Mouse (Mus musculus) heart, adult 2 months (tissue): ENCODE data around the gene Syngr2. TPM values are rescaled to one million over a fixed set of nuclear protein-coding genes. Genes with fewer than 3 reads are reported as not detected.

ENCODE experiments used
- DNase-seq, 2 experiments: peaks; one replicate each; pipeline ENCODE4 v3.0.0; 2021
- H3K27ac ChIP-seq: fragments of 200-600 bp; 2 replicates; pipeline ENCODE4 v1.8.1; 2022
- H3K27me3 ChIP-seq: fragments of 200-500 bp; 2 replicates; pipeline ENCODE4 v1.6.1; 2012; ENCODE audit warnings: mild to moderate bottlenecking, low read length, inconsistent platforms, mixed read lengths; ENCODE audit not compliant: control insufficient read depth, insufficient read depth
- H3K36me3 ChIP-seq: fragments of 200-500 bp; 2 replicates; pipeline ENCODE4 v1.6.1; 2012; ENCODE audit warnings: low read length, inconsistent platforms; ENCODE audit not compliant: control insufficient read depth, insufficient read depth
- H3K4me1 ChIP-seq: fragments of 200-500 bp; 2 replicates; pipeline ENCODE4 v1.6.1; 2011; ENCODE audit warnings: low read length; ENCODE audit not compliant: control insufficient read depth, insufficient read depth
- H3K4me3 ChIP-seq: fragments of 200-600 bp; 2 replicates; pipeline ENCODE4 v1.8.1; 2022
- H3K79me2 ChIP-seq: fragments of 200-500 bp; replicated peaks from 2 replicates; pipeline ENCODE4 v1.6.1; 2012; ENCODE audit warnings: mild to moderate bottlenecking, inconsistent platforms, low read length, moderate library complexity, mixed read lengths; ENCODE audit not compliant: control insufficient read depth, insufficient read depth
- H3K9ac ChIP-seq: fragments of 200-500 bp; 2 replicates; pipeline ENCODE4 v1.6.1; 2012; ENCODE audit warnings: low read depth, mild to moderate bottlenecking, control low read depth, inconsistent platforms, low read length, mixed read lengths
- CTCF ChIP-seq: fragments of 200-600 bp; IDR thresholded peaks from 2 replicates; pipeline ENCODE4 v1.8.1; 2022; ENCODE audit warnings: antibody characterized with exemption, mild to moderate bottlenecking, moderate library complexity
- EP300 ChIP-seq: fragments of 200-500 bp; IDR thresholded peaks from 2 replicates; pipeline ENCODE4 v1.6.1; 2011; ENCODE audit warnings: low read depth, low read length, control low read depth; ENCODE audit not compliant: insufficient read depth
- POLR2A ChIP-seq: fragments of 200-500 bp; IDR thresholded peaks from 2 replicates; pipeline ENCODE4 v1.6.1; 2011; ENCODE audit warnings: mild to moderate bottlenecking, low read depth, low read length, control low read depth; ENCODE audit not compliant: insufficient read depth
- WGBS: fragments of 180-500 bp; shearing (Covaris S2); methylation state at CpG from one replicate; pipeline ENCODE4 v1.1.7; 2018; 5-methylcytosine and 5-hydroxymethylcytosine counted together
- intact Hi-C: fragments of 180-260 bp; cut with DNase I; formaldehyde crosslinking; loops from one replicate; pipeline ENCODE4 v1.15.1; 2025
- polyA plus RNA-seq: library from polyadenylated mRNA; depleted of rRNA; stranded (reverse); fragments of >200 nt; gene quantifications from 2 replicates; pipeline ENCODE4 v1.2.3, GENCODE M21; 2012
- total RNA-seq, 2 experiments: library from RNA; stranded (reverse); gene quantifications; 2 replicates each; pipeline ENCODE4 v1.2.3; 2021

Gene Syngr2
- total and polyA plus RNA-seq, 3 experiments = 109 to 217 (median 129) TPM

DNA sequence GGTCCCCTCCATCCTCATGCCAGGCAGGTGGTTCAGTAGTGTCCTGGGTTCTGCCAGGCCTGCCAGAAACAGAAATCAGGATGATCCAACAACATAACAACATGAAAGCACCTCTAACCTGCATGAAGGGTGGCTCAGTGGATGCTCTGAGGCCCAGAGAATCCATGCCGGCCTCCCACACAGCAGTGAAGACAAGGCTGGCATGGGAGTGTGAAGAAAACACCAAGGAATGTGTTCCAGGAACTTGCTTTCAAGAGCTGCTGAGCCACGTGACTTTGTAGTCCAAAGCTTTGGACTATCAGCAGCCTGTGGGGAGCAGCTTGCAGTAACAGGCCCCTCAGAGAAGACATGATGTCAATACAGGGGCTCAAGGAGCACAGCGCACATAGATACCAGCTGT is 43.2 kb upstream of the Syngr2 start:
- WGBS = 75% methylated on average over 3 of the region's 3 CpGs
- H3K79me2 ChIP-seq = no peaks in the 10 kb centered on the region
- TF ChIP-seq POLR2A (no peak), EP300 (no peak)
- no peak for DNase-seq
- intact Hi-C loops = no loop called here
- no peak overlapping the region for H3K27ac ChIP-seq
- no peak overlapping the region for H3K4me3 ChIP-seq
- H3K4me1 ChIP-seq = no peaks in the 10 kb centered on the region
- H3K27me3 ChIP-seq = no peaks in the 10 kb centered on the region
- H3K36me3 ChIP-seq = no peaks in the 10 kb centered on the region
- no peak overlapping the region for H3K9ac ChIP-seq

DNA sequence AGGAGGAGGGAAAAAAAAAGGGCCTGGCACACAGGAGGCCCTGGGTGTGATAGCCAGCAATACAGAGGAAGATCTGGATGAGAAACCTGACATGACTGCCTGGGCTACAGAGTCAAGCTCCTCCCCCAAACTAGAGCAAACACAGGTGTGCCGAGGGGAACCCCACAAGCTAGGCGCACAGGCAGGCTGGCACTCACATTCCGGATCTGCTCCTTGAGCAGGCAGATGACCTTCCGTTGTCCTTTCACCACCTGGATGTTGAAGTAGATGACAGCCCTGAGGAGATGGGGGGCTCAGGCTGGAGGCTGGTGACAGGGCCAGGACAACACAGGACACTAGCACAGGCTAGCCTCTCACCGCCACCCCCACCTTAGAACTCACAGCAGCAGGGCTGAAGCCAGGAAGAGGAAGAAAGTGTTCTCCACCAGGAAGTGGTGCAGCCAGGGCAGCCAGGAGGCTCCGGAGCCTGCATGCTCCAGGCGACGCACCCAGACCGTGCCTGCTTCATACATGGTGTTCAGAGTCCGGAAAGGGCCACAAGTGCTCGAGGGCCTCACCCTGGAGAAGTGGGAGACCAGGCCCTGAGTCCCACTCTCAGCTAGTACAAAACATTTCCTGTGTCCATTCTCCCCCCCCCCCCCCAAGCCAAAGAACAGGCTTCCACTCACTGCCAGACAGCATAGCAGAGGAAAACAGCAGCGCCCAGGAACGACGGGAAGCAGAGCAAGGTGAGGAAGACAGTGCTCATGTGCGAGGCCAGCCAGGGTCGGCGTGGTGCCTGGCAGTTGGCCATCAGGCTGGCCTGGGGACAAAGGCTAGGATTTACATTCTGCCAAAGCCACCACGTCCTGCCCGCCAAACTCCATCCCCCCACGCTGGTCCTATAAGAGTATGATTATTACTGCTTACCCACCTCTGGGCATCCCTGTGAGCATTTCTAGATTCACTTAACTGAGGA is 40.5 kb upstream of the Syngr2 start:
- 57% methylated on average over 20 of the region's 20 CpGs for WGBS
- no peak overlapping the region for H3K4me3 ChIP-seq
- H3K36me3 ChIP-seq = no peaks in the 10 kb centered on the region
- no peak overlapping the region for H3K9ac ChIP-seq
- no peak overlapping the region for H3K27ac ChIP-seq
- no peaks in the 10 kb centered on the region for H3K4me1 ChIP-seq
- H3K79me2 ChIP-seq = no peaks in the 10 kb centered on the region
- DNase-seq = no peak
- intact Hi-C loops = no loop called here
- TF ChIP-seq EP300 (no peak), CTCF (no peak), POLR2A (no peak)
- no peaks in the 10 kb centered on the region for H3K27me3 ChIP-seq

DNA sequence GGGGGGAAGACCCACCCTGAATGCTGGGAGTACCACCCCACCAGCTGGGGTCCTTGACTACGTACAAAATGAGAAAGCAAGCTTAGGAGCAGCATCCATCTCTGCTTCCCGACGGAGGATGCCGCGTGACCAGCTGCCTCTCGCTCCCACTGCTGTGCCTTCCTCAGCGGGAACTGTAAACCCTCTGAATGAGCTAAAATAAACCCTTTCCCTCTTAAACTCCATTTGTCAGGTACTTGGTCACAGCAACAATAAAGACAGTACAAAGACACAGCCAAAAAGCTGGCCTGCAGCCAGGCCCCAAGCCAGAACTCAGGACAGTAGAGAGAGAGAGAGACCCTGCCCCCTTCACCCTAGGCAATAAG is 39.8 kb upstream of the Syngr2 start:
- intact Hi-C loops = no loop called here
- Histone ChIP-seq H3K4me3 (no peak overlapping the region), H3K36me3 (no peaks in the 10 kb centered on the region), H3K27ac (no peak overlapping the region), H3K27me3 (no peaks in the 10 kb centered on the region), H3K79me2 (no peaks in the 10 kb centered on the region), H3K4me1 (no peaks in the 10 kb centered on the region), H3K9ac (no peak overlapping the region)
- no peak for DNase-seq
- TF ChIP-seq POLR2A = no peak
- no peak for TF ChIP-seq CTCF
- TF ChIP-seq EP300 = no peak
- 90% methylated on average over 7 of the region's 7 CpGs for WGBS

DNA sequence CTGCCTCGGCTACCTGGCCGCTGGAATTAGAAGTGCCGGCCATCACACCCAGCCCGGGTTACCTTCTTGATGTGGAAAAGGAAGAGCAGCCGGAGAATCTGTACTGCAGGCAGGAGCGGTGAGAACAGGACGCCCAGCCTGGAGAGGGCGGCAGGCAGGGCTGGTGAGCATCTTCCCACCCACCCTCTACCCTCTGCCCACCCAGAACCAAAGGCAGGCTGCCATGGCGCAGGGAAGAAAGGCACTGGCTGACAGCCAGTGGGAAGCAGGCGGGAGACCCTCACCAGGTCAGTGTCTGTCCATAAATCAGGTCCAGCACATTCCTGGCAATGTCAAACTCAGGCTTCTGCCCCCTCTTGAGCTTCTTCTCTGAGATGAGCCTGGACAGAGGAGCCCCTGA is 39.1 kb upstream of the Syngr2 start:
- DNase-seq = no peak
- no peak overlapping the region for H3K9ac ChIP-seq
- H3K79me2 ChIP-seq = no peaks in the 10 kb centered on the region
- H3K27me3 ChIP-seq = no peaks in the 10 kb centered on the region
- 92% methylated on average over 10 of the region's 10 CpGs for WGBS
- no peaks in the 10 kb centered on the region for H3K36me3 ChIP-seq
- no peaks in the 10 kb centered on the region for H3K4me1 ChIP-seq
- H3K4me3 ChIP-seq = no peak overlapping the region
- TF ChIP-seq POLR2A (no peak), CTCF (no peak), EP300 (no peak)
- H3K27ac ChIP-seq = no peak overlapping the region
- intact Hi-C loops = no loop called here

DNA sequence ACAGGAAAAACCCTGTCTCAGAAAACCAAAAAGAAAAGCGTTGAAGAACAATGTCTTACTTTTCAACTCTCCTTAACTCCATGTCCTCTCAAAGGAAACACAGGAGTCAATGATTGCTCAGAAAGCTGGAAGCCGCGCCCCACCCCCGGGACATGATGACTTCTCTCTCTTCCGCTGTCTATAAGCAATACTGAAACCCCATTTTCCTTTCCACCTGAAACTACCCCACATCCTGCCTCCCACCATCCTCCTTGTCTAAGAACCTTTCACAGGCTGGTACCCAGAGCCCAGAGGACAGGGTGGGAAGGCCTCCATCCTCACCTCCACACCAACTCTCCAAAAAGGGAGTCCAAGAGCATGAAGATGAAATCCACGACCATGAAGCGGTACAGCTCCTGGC is 37.1 kb upstream of the Syngr2 start:
- 82% methylated on average over 7 of the region's 7 CpGs for WGBS
- intact Hi-C loops = no loop called here
- no peak overlapping the region for H3K9ac ChIP-seq
- H3K4me1 ChIP-seq = no peaks in the 10 kb centered on the region
- H3K79me2 ChIP-seq = no peaks in the 10 kb centered on the region
- TF ChIP-seq POLR2A = no peak
- no peak for TF ChIP-seq CTCF
- TF ChIP-seq EP300 = no peak
- no peak overlapping the region for H3K4me3 ChIP-seq
- no peaks in the 10 kb centered on the region for H3K27me3 ChIP-seq
- DNase-seq = no peak
- no peaks in the 10 kb centered on the region for H3K36me3 ChIP-seq
- no peak overlapping the region for H3K27ac ChIP-seq

DNA sequence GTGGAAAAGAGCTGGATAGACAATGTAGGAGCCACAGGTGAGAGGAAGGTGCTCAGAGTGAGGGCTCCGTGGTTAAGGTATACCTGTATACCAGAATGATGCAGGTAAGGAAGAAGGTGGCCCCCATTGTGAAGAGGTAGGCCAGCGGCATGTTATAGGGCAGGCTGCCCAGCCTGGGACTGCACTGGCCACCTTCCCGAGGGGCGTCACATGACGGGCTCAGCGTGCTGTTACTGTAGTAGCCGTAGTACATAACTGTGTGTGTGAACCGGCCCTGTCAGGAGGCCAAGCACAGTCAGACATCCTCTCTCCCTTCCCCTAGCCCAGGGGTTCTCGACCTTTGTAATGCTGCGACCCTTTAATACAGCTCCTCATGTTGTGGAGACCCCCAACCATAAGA is 34.5 kb upstream of the Syngr2 start:
- WGBS = 75% methylated on average over 10 of the region's 10 CpGs
- intact Hi-C loops = no loop called here
- peaks cover 3% of the 10 kb centered on the region; the same call in 1 of the 2 replicates for H3K4me1 ChIP-seq
- H3K36me3 ChIP-seq = no peaks in the 10 kb centered on the region
- H3K79me2 ChIP-seq = no peaks in the 10 kb centered on the region
- H3K9ac ChIP-seq = no peak overlapping the region
- peak; percentile 44 to 53 for DNase-seq
- H3K27me3 ChIP-seq = no peaks in the 10 kb centered on the region
- TF ChIP-seq EP300 = no peak
- no peak for TF ChIP-seq CTCF
- no peak for TF ChIP-seq POLR2A
- H3K27ac ChIP-seq = no peak overlapping the region
- no peak overlapping the region for H3K4me3 ChIP-seq
